Mouse (Mus musculus) neutrophil, adult 5-6 weeks (primary cell): ENCODE measurements around the gene G530012D18Rik. TPM values are rescaled to one million over a fixed set of nuclear protein-coding genes. Genes with fewer than 3 reads are reported as not detected.
"Not testable (repeated sequence)": the region's sequence is repeated elsewhere in the genome, so short reads cannot be mapped to it uniquely, and the experiment has no call there.

Experiments used
- ATAC-seq: fragments of 151-379, 151-347 bp; 2 replicates; pipeline ENCODE4 v1.8.0; 2017; ENCODE audit warnings: mild to moderate bottlenecking, moderate TSS enrichment; ENCODE audit not compliant: insufficient number of reproducible peaks, poor library complexity, low FRiP score, severe bottlenecking; ENCODE audit errors: extremely low read depth
- total RNA-seq: library from RNA; stranded (forward); fragments of 200-1000 nt; gene quantifications from 2 replicates; pipeline ENCODE4 v1.2.3, GENCODE M21; 2017

The G530012D18Rik gene
- total RNA-seq, 1 experiment from 2014 or later = 1.9 TPM

- not testable (repeated sequence) for ATAC-seq
Observed at GRCm38 (mm10) chr1:85608361-85608760, 32.9 kb downstream of the G530012D18Rik start.

GRCm38 (mm10) chr1:85610581-85610980 is 35.1 kb downstream of the G530012D18Rik start:
- not testable (repeated sequence) for ATAC-seq

GRCm38 (mm10) chr1:85615096-85615495 is 39.6 kb downstream of the G530012D18Rik start:
- not testable (repeated sequence) for ATAC-seq

- ATAC-seq = not testable (repeated sequence)
Observed at GRCm38 (mm10) chr1:85615819-85616218, 40.3 kb downstream of the G530012D18Rik start.

- ATAC-seq = not testable (repeated sequence)
Observed at GRCm38 (mm10) chr1:85617161-85617560, 41.7 kb downstream of the G530012D18Rik start.

GRCm38 (mm10) chr1:85618689-85619088 is 43.2 kb downstream of the G530012D18Rik start:
- not testable (repeated sequence) for ATAC-seq

Other genes with a start within 250 kb of the G530012D18Rik start
- 199 and 206 TPM in 2 replicates for gene Sp110, start 23.1 kb downstream of the G530012D18Rik start, total RNA-seq
- gene Sp140, start 24.7 kb downstream of the G530012D18Rik start, total RNA-seq = 151 and 168 TPM in 2 replicates
- 539 and 547 TPM in 2 replicates for gene Sp100, start 74.3 kb downstream of the G530012D18Rik start, total RNA-seq
- gene A630001G21Rik, start 203.0 kb downstream of the G530012D18Rik start, total RNA-seq = 130 and 158 TPM in 2 replicates
- 176 and 179 TPM in 2 replicates for gene Cab39, start 217.8 kb downstream of the G530012D18Rik start, total RNA-seq